Mouse (Mus musculus) lung, postnatal 0 days (tissue): ENCODE measurements at regions not wholly inside any gene's neighbourhood (a gene's known extent, or its start where the extent isn't known, plus 50 kb on each side); places are given as distances from the start of the nearest gene placed in this dataset.

ENCODE experiments used
- CTCF ChIP-seq: IDR thresholded peaks from 2 replicates; pipeline ENCODE4 v1.5.1; 2016; ENCODE audit warnings: antibody characterized with exemption, mild to moderate bottlenecking
- EP300 ChIP-seq: IDR thresholded peaks from 2 replicates; pipeline ENCODE4 v1.6.1; 2016; ENCODE audit warnings: antibody characterized with exemption, mild to moderate bottlenecking, control low read depth

DNA sequence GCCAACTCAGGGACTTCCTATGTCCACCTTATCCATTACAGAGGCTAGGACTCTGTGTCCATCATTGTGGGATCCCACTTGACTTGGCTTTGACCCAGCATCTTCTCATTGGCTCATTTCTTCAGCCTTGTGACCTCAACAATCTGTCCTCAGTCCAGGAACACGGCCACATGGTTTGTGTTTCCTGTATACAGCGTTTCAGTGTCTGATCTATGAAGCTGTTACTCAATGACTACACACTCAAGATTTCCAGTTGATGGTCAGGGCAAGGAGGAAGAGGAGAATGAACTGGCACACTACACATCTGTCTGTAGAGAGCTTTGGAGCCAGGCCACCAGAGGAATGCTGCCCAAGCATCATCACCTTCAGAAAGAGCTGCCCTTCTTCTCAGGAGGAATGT lies 146.6 kb upstream of the Pgrmc2 start:
- TF ChIP-seq CTCF (no peak), EP300 (no peak)
